Mouse (Mus musculus) thymus, adult 2 months (tissue): ENCODE results near the gene Naxd. TPM values are rescaled to one million over a fixed set of nuclear protein-coding genes. Genes with fewer than 3 reads are reported as not detected.
A peak's percentile ranks its signal among the peaks of the same experiment; 100 is the strongest.

Source experiments
- DNase-seq: peaks from one replicate; pipeline ENCODE4 v3.0.0; 2021
- H3K27ac ChIP-seq: fragments of 200-500 bp; 2 replicates; pipeline ENCODE4 v1.5.1; 2012; ENCODE audit warnings: low read length, control low read depth; ENCODE audit not compliant: control insufficient read depth, insufficient read depth
- H3K27me3 ChIP-seq: fragments of 200-500 bp; 2 replicates; pipeline ENCODE4 v1.6.1; 2012; ENCODE audit warnings: mild to moderate bottlenecking, low read length, moderate library complexity, mixed read lengths; ENCODE audit not compliant: control insufficient read depth, insufficient read depth
- H3K36me3 ChIP-seq: fragments of 200-500 bp; 2 replicates; pipeline ENCODE4 v1.6.1; 2012; ENCODE audit warnings: mild to moderate bottlenecking, low read length, moderate library complexity; ENCODE audit not compliant: control insufficient read depth, insufficient read depth
- H3K4me1 ChIP-seq: fragments of 200-500 bp; replicated peaks from 2 replicates; pipeline ENCODE4 v1.6.1; 2012; ENCODE audit warnings: low read length; ENCODE audit not compliant: control insufficient read depth, insufficient read depth
- H3K4me3 ChIP-seq: fragments of 200-500 bp; 2 replicates; pipeline ENCODE4 v1.5.1; 2012; ENCODE audit warnings: mild to moderate bottlenecking, low read length, control low read depth, moderate library complexity; ENCODE audit not compliant: control insufficient read depth, insufficient read depth
- CTCF ChIP-seq: fragments of 200-500 bp; IDR thresholded peaks from 2 replicates; pipeline ENCODE4 v1.5.1; 2012; ENCODE audit warnings: mild to moderate bottlenecking, control low read depth, low read length, moderate library complexity, borderline replicate concordance; ENCODE audit not compliant: control insufficient read depth, poor library complexity, insufficient read depth; ENCODE audit errors: extremely low read depth
- POLR2A ChIP-seq: fragments of 200-500 bp; IDR thresholded peaks from 2 replicates; pipeline ENCODE4 v1.6.1; 2012; ENCODE audit warnings: mild to moderate bottlenecking, low read length, control low read depth, moderate library complexity; ENCODE audit not compliant: control insufficient read depth, poor library complexity, insufficient read depth; ENCODE audit errors: extremely low read depth
- WGBS: fragments of 180-500 bp; shearing (Covaris S2); methylation state at CpG from one replicate; pipeline ENCODE4 v1.1.7; 2018; 5-methylcytosine and 5-hydroxymethylcytosine counted together
- polyA plus RNA-seq: library from polyadenylated mRNA; depleted of rRNA; stranded (reverse); fragments of >200 nt; gene quantifications from 2 replicates; pipeline ENCODE4 v1.2.3, GENCODE M21; 2012

The Naxd gene
- polyA plus RNA-seq, 1 experiment, result 168 TPM

DNA sequence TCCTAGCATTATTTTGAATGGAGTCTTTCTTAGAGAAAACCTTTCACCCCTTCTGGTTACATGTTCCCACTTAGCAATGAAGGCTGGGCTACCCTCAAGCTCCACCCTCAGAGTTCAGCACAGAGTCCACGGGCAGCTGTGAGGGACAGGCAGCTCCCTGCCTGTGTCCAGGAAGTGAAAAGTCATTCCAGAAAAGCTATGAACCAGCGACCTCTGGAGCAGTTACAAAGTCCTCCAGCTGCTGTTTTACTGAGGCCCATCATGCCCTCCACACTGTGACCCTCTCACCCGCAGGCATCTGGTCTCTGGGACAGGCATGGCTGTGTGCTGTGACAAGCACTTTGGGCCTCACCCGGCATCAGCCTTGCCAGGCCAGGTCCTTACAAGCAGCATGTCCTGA lies 24.2 kb upstream of the Naxd start:
- 75% methylated on average over 4 of the region's 4 CpGs for WGBS
- Histone ChIP-seq H3K27ac (no peak overlapping the region), H3K27me3 (peaks cover 17% of the 10 kb centered on the region), H3K36me3 (no peaks in the 10 kb centered on the region), H3K4me1 (peaks cover 18% of the 10 kb centered on the region), H3K4me3 (no peak overlapping the region)
- TF ChIP-seq POLR2A, result no peak
- TF ChIP-seq CTCF, result no peak
- no peak for DNase-seq

GRCm38 (mm10) chr8:11475397-11475796 lies 21.9 kb upstream of the Naxd start:
- Histone ChIP-seq H3K4me3 (no peak overlapping the region), H3K4me1 (peaks cover 22% of the 10 kb centered on the region), H3K27me3 (peaks cover 25% of the 10 kb centered on the region), H3K27ac (no peak overlapping the region), H3K36me3 (no peaks in the 10 kb centered on the region)
- no peak for DNase-seq
- WGBS, result 52% methylated on average over 10 of the region's 10 CpGs
- TF ChIP-seq POLR2A, result no peak
- no peak for TF ChIP-seq CTCF

- peaks cover 25% of the 10 kb centered on the region for H3K27me3 ChIP-seq
- H3K4me3 ChIP-seq, result no peak overlapping the region
- peaks cover 22% of the 10 kb centered on the region for H3K4me1 ChIP-seq
- no peaks in the 10 kb centered on the region for H3K36me3 ChIP-seq
- WGBS, result 60% methylated on average over 2 of the region's 2 CpGs
- TF ChIP-seq CTCF (no peak), POLR2A (no peak)
- no peak for DNase-seq
- no peak overlapping the region for H3K27ac ChIP-seq
Measured at GRCm38 (mm10) chr8:11475876-11476275, 21.4 kb upstream of the Naxd start.

GRCm38 (mm10) chr8:11476338-11477177 lies 20.7 kb upstream of the Naxd start:
- Histone ChIP-seq H3K27ac (no peak overlapping the region), H3K4me1 (peaks cover 22% of the 10 kb centered on the region), H3K4me3 (no peak overlapping the region), H3K27me3 (peaks cover 25% of the 10 kb centered on the region), H3K36me3 (no peaks in the 10 kb centered on the region)
- no peak for DNase-seq
- TF ChIP-seq POLR2A, result no peak
- TF ChIP-seq CTCF, result no peak
- WGBS, result 34% methylated on average over 24 of the region's 24 CpGs

GRCm38 (mm10) chr8:11477178-11477553 lies 20.1 kb upstream of the Naxd start:
- 13% methylated on average over 9 of the region's 9 CpGs for WGBS
- peaks cover 25% of the 10 kb centered on the region for H3K27me3 ChIP-seq
- peaks cover 22% of the 10 kb centered on the region for H3K4me1 ChIP-seq
- no peaks in the 10 kb centered on the region for H3K36me3 ChIP-seq
- H3K27ac ChIP-seq, result no peak overlapping the region
- H3K4me3 ChIP-seq, result no peak overlapping the region
- TF ChIP-seq CTCF (no peak), POLR2A (no peak)
- no peak for DNase-seq

DNA sequence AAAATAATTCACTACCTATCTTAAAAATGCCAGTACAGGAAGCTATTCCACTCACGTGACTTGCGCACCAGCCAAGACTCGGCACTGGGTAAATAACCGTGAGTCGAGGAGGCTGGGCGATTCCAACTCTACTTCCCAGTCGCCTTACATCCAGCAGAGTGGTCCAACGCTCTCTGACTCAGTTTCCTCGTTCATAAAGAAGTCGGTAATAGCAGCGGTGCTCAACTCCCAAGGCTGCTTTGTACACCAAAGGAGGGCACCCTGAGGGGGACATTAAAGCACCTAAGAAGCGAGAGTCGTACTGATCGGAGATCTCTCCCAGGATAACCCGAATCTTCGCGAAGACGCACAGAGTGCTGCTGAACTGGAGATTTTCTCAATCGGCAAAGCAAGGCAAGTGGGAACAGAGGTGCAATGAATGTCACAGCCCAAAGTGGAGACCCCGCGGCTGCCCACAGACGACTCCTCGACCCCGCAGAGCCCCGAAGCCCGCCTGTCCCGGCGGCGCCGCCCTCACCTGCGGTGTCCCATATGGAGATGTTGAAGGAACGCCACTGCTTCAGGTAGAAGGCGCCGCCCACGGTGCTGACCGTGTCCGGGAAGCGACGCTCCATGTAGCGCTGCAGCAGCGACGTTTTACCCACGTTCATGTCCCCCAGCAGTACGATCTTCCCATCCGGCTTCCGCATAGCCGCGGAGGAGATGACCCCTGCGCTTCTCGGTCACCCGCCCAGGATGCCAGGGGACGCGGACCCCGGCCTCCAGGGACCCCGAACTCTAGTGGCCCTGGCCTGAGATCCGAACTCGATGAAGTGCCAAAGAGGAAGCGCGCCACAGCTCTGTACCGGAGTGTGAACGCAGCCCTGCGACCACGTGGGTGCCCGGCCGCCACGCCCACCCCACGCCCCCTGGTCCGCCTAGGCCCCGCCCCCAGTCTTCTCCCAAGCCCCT lies 19.2 kb upstream of the Naxd start, which contains the start of gene Rab20:
Rab20 (minus strand) TSS at position 900 of the 951 bp plus-strand sequence.
- Histone ChIP-seq H3K4me1 (peaks cover 22% of the 10 kb centered on the region), H3K36me3 (no peaks in the 10 kb centered on the region), H3K4me3 (peak within 1 kb of the TSS; percentile 55), H3K27ac (no peak within 1 kb of the TSS), H3K27me3 (peaks cover 25% of the 10 kb centered on the region)
- WGBS, result 1% methylated on average over 69 of the region's 69 CpGs
- peak; percentile 43 for DNase-seq
- TF ChIP-seq CTCF (no peak), POLR2A (no peak)
